Mouse (Mus musculus): ENCODE data around the gene Ranbp2.
"Not testable (repeated sequence)": the region's sequence is repeated elsewhere in the genome, so short reads cannot be mapped to it uniquely, and the experiment has no call there.

The Ranbp2 gene

DNA sequence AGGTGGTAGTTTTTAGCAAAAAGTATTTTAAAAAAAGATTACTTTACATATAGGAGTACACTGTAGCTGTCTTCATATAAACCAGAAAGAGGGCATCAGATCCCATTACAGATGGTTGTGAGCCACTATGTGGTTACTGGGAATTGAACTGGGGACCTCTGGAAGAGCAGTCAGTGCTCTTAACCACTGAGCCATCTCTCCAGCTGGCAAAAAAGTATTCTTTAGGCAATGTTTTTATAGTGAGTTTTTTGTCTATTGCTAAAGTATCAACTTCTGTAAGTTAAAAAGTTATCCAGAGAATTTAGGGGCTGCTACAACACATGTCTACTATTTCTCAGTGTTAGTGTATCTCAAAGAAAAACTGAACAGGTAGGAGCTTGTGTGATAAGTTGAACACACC, 50.0 kb downstream of the Ranbp2 start:
- no peak for DNase-seq (ENCODE audit: low spot score in 2 of 2)

DNA sequence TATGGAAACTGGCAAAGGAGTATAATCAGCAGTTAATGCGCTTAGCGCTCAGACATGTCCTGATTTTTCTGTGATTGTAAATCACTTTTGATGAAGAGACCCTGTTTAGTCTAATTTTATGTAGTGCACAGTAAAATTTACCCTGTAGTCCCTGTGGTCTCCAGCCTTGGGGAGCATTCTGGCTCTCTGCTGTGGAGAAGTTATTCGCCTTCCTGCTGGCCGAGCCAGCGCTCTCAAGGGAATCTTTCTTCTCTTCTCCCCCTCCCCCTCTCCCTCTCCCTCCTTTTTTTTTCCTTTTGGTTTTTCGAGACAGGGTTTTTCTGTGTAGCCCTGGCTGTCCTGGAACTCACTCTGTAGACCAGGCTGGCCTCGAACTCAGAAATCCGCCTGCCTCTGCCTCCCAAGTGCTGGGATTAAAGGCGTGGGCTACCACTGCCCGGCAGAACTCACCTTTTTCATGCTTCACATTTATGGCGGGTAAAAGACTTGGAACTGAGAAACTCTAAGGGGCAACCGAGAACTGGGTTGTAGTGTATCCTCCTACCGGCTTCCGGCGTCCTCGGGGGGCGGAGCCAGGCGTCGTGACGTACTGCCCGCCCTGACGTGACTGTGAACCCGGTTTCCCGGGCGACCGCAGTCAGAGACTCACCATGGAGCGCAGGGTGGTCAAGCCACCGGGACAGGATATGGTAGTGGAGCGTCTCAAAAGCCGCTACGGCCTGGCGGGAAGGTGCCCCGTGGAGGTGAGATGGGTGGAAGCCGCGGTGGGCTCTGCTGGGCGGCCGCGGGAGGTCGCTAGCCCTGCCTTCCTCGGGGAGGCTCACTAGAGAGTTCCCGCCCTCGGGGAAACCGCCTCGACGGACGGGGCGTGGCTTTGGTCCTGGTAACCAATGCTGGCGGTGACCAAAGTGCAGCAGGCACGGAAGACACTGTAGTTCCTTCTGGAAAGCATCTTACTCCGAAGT, 50.9 kb downstream of the Ranbp2 start, which contains the start of gene Ccdc138:
Gene Ccdc138 (plus strand): TSS at position 629 of the 965 bp plus-strand sequence.
- DNase-seq (ENCODE audit: low spot score in 2 of 2), result peak; percentile 86 to 91

DNA sequence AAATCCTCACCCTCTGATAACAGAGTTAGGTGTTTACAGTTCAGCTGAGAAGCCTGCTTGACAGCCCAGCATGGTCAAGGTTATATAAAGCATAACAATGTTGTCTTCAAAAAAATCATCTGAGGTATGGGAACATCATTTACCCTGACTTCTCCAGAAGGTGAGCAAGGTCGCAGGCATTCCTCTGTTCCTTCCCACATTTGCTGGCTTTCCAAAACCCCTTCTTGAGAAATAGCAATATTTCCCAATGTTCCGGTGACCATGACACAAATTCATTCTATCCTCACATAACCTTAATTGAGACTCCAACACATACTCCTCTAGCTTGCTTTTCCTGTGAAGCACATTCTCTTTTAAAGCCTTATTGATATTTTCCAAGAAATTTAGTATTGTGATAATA, 51.8 kb downstream of the Ranbp2 start:
- DNase-seq (ENCODE audit: low spot score in 2 of 2), result no peak

DNA sequence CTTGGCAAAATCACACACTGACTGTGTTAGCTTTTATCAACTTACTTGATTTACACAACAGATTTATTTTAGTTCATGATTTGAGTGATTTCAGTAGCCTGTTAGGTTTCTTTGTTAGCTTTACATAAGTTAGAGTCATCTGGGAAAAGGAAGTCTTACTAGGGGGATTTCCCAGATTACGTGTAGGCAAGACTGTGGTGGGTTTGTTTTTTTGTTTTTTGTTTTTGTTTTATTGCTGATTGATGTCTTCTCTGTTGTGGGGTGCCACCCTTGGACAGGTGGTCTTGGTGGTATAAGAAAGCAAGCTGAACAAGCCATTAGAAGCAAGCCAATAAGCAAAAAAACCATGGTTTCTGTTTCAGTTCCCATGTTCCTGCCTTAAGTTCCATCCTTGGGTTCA, 82.6 kb downstream of the Ranbp2 start:
- no peak for DNase-seq (ENCODE audit: low spot score in 2 of 2)

DNA sequence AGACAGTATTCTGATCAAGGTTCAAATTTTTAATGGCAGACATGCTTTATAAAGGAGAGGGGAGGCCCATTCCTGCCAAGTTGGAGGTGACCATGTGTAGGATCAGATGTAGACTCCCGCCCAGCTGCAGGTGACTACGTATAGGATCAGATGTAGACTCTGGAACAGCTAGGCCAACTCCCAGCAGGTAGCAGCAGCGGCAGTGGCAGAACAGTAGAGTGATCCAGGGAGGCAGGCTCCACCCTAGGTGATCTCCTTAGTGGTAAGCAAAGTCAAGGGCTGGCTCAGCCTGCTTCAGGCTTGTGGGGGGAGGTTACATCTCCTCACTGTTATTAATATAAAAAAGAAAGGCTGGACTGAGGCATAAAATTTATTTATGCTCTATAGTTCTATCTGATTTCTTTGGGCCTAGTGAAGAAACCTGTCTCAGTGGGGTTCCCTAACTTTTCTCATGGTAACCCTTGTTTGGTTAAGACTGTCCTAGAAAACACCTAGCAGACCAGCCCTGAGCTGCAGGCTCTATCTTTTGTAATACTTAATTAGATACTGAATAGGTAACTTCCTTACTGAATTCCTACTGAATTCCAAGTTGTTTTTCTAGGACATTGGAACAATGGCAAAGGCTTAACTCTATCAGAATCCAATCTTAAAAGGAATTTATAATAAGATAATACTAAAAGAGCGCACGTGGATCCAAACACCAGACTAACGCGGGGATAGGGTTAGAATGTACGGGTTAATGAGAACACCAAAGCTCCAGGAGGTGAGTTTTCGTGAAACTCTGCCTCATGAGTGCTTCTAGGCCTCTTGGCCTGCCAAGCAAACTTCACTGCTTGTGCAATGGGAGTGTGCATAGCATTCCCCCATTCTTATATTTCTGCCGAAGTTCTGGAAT, 84.4 kb downstream of the Ranbp2 start:
- no peak for DNase-seq (ENCODE audit: low spot score in 2 of 2)

DNA sequence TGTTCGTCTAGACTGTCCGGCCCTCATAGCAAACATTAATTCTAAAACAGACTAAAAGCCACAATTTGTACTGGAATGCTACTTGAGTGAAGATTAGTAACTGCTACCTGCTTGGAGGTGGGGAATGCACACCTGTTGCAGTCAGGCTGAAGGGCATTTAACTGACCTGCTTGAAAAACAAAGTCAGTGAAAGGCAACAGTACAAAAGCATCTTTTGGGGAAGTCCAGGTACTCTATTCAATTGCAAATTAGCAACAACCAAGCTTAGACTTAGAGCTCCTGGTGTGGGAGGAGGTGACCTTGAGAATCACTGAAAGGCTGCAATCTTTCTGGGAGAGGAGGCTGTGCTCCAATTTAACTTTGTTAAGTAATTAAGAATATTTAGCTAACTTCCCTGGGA, 85.5 kb downstream of the Ranbp2 start:
- no peak for DNase-seq (ENCODE audit: low spot score in 2 of 2)

DNA sequence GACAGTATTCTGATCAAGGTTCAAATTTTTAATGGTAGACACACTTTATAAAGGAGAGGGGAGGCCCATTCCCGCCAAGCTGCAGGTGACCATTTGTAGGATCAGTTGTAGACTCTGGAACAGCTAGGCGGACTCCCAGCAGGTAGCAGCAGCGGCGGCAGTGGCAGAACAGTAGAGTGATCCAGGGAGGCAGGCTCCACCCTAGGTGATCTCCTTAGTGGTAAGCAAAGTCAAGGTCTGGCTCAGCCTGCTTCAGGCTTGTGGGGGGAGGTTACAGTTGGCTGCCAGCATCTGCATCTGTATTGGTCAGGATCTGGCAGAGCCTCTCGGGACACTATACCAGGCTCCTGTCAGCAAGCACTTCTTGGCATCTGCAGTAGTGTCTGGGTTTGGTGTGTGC, 89.6 kb downstream of the Ranbp2 start:
- DNase-seq (ENCODE audit: low spot score in 2 of 2), result not testable (repeated sequence)

DNA sequence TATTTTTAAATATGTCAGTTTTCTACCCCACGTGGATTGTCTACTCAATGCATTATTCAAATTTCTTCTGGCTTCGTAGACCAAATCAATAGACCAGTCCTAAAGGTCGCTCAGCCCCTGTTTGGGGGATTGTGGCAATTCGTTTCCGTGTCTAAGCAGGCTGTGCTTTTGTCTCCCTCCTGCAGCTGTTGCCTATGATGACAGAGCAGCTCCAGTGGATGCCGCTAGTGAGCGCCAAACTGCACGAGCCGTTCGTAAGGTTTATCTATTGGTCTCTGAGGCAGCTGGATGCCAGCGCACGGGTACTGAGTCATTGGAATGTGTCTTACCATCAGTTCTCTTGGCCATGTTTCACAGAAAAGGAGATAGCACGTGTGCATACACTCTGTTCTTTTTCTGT, 93.9 kb downstream of the Ranbp2 start:
- DNase-seq (ENCODE audit: low spot score in 2 of 2), result no peak
